Mouse (Mus musculus) induced T-regulatory cell, adult 2 months (primary cell): ENCODE measurements around the gene Samd8.

ENCODE experiments used
- DNase-seq: peaks from one replicate; pipeline ENCODE4 v3.0.0-alpha.2; 2012; ENCODE audit warnings: low read depth

The Samd8 gene

GRCm38 (mm10) chr14:21746251-21746650, 4.1 kb upstream of the Samd8 start:
- DNase-seq = no peak

- no peak for DNase-seq
These were observed 3.5 kb upstream of the Samd8 start for GRCm38 (mm10) chr14:21746846-21747245.

- DNase-seq = no peak
These were observed 2.7 kb upstream of the Samd8 start for GRCm38 (mm10) chr14:21747436-21748141.

- DNase-seq = peak; percentile 78
These were observed 2.0 kb upstream of the Samd8 start for GRCm38 (mm10) chr14:21748142-21748870.

GRCm38 (mm10) chr14:21750881-21751542, 681 bp downstream of the Samd8 start, which contains the start of gene Dusp13:
Gene Dusp13, minus strand, starts transcription at chr14:21751181.
- DNase-seq = peak; percentile 89

GRCm38 (mm10) chr14:21752411-21752810, 2.1 kb downstream of the Samd8 start:
- no peak for DNase-seq

GRCm38 (mm10) chr14:21753367-21753766, 3.0 kb downstream of the Samd8 start:
- no peak for DNase-seq

GRCm38 (mm10) chr14:21761560-21761959, 11.2 kb downstream of the Samd8 start:
- DNase-seq = no peak

- DNase-seq = no peak
These were observed 13.4 kb downstream of the Samd8 start for GRCm38 (mm10) chr14:21763736-21764135.

GRCm38 (mm10) chr14:21764646-21765045, 14.3 kb downstream of the Samd8 start:
- DNase-seq = no peak

GRCm38 (mm10) chr14:21765754-21766397, 15.5 kb downstream of the Samd8 start:
- no peak for DNase-seq

- DNase-seq = no peak
These were observed 16.1 kb downstream of the Samd8 start for GRCm38 (mm10) chr14:21766398-21766958.

GRCm38 (mm10) chr14:21772506-21773281, 22.4 kb downstream of the Samd8 start:
- no peak for DNase-seq

GRCm38 (mm10) chr14:21773946-21774345, 23.6 kb downstream of the Samd8 start:
- no peak for DNase-seq

- DNase-seq = no peak
These were observed 25.9 kb downstream of the Samd8 start for GRCm38 (mm10) chr14:21776201-21776600.

GRCm38 (mm10) chr14:21786500-21786899, 36.2 kb downstream of the Samd8 start:
- no peak for DNase-seq

GRCm38 (mm10) chr14:21787374-21787773, 37.0 kb downstream of the Samd8 start:
- DNase-seq = no peak

GRCm38 (mm10) chr14:21788121-21788520, 37.8 kb downstream of the Samd8 start:
- DNase-seq = no peak

- DNase-seq = no peak
These were observed 40.4 kb downstream of the Samd8 start for GRCm38 (mm10) chr14:21790585-21791251.

- DNase-seq = no peak
These were observed 41.4 kb downstream of the Samd8 start for GRCm38 (mm10) chr14:21791722-21792121.

- no peak for DNase-seq
These were observed 41.9 kb downstream of the Samd8 start for GRCm38 (mm10) chr14:21792250-21792649.
